Mouse (Mus musculus): Measurements from ENCODE around the gene Tyk2.

The Tyk2 gene

DNA sequence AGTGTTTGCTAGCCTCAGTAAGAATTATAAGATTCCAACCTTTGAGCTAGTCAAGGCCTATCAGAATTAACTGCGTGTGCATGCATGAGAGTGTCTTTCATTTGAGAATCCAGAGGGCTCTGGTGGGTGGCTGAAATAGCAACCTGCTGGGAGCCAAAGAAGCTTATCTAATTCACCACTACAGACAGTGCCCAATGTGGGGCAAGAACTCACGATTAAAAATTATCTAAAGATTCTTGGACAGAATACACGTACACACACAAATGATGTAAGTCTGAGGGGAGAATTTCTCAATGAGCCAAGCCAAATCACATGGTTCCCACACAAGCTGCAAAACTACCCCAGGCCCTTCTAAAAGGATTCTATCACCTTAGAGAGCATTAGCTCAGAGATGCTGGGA, 47.7 kb downstream of the Tyk2 start:
- in situ Hi-C loops (cut with MboI; ENCODE audit: unreplicated experiment in 2 of 2): no loop called here

DNA sequence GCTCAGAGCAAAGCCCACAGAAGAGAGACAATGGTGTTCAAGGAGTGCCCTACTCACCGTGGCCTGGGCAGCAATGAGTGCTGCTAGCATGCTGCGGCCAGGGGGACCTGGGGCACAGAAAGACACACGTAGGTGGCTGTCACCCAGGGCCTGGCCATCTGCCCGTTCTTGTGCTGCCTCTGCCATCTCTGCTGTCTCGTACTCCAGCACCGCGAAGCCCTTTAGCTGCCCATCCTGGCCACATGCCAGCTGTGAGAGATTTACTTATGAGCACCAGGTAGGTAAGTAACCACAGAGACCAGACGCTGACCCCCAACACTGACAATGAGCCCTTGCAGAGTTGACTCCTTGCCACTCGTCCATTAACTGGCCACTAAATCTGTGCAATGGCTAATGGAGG, 49.9 kb downstream of the Tyk2 start:
- in situ Hi-C loops (cut with MboI; ENCODE audit: unreplicated experiment in 2 of 2): no loop called here

GRCm38 (mm10) chr9:21075625-21076024, 55.4 kb downstream of the Tyk2 start:
- in situ Hi-C loops (cut with MboI; ENCODE audit: unreplicated experiment in 2 of 2): no loop called here

DNA sequence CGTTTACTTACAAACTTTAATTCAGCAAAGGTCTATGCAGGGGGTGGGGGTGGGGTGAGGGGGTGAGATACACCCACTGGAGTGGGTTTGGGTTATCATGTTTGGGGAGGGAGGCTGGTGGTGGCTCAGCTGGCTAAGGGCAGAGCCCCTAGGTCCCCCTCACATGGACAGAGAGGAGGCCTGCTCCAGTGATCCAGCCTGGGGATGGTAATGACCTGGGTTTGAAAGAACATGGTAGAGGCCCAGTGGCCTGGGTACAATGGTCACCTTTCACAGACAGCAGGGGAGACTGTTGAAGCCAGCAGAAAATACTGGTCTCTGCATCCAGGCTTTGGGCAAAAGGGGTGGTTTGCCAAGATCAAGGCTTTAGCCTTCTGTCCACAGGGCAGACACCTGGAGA, 56.9 kb downstream of the Tyk2 start:
- in situ Hi-C loops (cut with MboI; ENCODE audit: unreplicated experiment in 2 of 2): loop anchor here in 1 of 2 experiments (5.0 kb wide), 1 partner anchor 37 kb away; no protein-coding TSS in a partner anchor

DNA sequence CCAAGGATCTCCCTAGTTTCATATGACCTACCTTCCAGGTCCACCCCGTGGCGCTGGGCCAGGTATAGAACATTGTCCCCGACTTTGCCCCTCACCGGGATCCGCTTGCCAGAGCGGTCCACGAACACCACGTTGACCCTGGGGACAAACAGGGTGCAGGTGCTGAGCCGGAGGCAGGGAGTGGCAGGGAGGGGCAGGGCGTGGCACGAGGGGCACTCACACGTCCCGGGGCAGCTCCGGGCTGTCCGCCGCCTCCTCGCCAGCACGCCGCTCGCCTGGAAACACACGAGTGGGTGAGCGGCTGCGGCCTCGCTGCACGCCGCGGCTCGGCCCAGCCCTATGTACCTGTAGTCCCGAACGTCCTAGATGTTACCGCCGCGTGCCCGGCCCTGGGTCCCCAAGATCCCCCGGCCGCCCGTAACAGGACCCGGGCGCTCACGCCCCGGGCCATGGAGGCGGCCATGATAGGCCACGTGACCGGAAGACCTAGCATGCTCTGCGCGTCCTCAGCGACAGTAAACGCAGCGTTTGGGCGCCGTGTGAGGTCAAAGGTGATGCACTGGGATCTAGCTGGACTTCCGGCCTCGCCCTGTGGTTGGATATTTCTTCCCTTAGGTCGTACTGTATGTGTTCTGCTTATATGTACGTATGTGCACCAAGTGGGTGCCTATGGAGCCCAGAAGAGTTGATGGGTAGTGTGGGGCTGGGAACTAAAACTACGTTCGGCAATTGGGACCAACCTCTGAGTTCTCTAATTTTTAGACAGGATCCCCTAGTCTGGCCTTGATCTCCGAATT, 57.8 kb downstream of the Tyk2 start, which contains the start of the genes Gm49373 and Fdx1l:
TSS of gene Gm49373 (minus strand) at position 53 of the 797 bp plus-strand sequence.
TSS of gene Fdx1l (minus strand) at position 571 of the 797 bp plus-strand sequence.
- in situ Hi-C loops (cut with MboI; ENCODE audit: unreplicated experiment in 2 of 2): loop anchor here in 1 of 2 experiments (5.0 kb wide), 1 partner anchor 36 kb away; no protein-coding TSS in a partner anchor

- in situ Hi-C loops (cut with MboI; ENCODE audit: unreplicated experiment in 2 of 2): loop anchor here in 1 of 2 experiments (5.0 kb wide), 1 partner anchor 35 kb away; no protein-coding TSS in a partner anchor
Measured at GRCm38 (mm10) chr9:21072641-21073040, 58.4 kb downstream of the Tyk2 start.

DNA sequence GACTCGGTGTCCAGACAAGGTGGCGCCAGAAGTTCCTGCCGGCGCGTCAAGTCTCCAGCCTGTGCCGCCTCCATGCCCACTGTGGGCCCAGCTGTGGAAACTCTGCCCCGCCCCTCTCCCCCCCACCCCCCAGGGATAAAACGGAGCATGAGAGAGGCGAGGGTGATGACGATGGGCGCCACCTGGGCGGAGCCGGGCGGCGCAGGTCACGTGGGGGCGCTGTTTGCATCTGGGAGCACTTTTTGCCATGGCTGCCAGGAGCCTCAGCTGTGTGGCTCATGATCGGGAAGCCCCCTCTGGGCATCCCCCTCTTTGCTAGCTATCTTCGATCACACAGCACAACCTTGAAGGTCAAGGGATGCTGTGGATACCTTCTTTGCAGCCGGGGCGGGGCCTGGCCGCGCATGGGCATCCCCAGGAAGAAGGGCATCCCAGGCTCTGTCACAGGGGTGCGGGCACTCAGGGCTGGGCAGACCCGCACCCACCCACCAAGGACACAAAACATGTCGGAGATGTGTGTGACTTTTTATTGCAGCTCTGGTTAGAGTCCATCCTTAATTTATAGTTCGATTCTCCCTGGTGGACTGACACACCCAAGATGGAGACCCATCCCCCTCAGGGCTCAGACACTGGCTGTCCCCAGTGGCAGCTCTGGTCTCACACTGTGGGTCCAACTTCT, 63.9 kb downstream of the Tyk2 start, which contains the start of gene Zglp1:
TSS of gene Zglp1 (minus strand) at position 88 of the 679 bp plus-strand sequence.
- in situ Hi-C loops (cut with MboI; ENCODE audit: unreplicated experiment in 2 of 2): no loop called here

- in situ Hi-C loops (cut with MboI; ENCODE audit: unreplicated experiment in 2 of 2): no loop called here
Measured at GRCm38 (mm10) chr9:21062928-21063327, 68.1 kb downstream of the Tyk2 start.
